Mouse (Mus musculus) CD8-positive naive resting alpha-beta T cell, adult 57 days (primary cell): Measurements from ENCODE around the gene Impg1. TPM values are rescaled to one million over a fixed set of nuclear protein-coding genes. Genes with fewer than 3 reads are reported as not detected.

ENCODE experiments used
- total RNA-seq: library from RNA; stranded (reverse); gene quantifications from one replicate; pipeline ENCODE4 v1.2.4, GENCODE M21; 2023

Impg1 gene
- total RNA-seq = not detected

GRCm38 (mm10) chr9:80465381-80465780, at the start of gene Impg1:
Gene Impg1, minus strand, starts transcription at chr9:80465481.

